Mouse (Mus musculus) kidney, adult 8-10 months (tissue): ENCODE results near the gene Txlnb.

Experiments used
- DNase-seq, 2 experiments: peaks; one replicate each; pipeline ENCODE4 v3.0.0; 2022

Gene Txlnb

DNA sequence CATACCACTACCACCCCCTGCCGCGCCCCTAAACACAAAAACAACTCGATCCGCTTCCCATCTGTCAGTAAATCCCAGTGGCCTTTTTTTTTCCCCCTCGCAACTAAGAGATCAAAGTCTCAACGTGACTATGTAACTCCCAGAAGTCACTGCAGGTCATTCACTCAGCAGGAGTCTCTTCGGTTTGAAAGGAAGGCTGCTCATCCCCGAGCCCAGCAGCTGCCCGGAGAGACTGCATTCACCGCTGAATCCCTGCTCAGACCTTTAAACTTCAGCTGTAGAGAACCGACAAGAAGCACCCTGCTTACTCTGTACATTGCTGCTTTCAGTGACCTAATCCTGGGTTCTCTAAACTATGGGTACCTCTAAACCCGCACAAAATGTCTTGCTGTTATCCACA lies 31.4 kb downstream of the Txlnb start:
- peak; percentile 9 to 27 for DNase-seq

DNA sequence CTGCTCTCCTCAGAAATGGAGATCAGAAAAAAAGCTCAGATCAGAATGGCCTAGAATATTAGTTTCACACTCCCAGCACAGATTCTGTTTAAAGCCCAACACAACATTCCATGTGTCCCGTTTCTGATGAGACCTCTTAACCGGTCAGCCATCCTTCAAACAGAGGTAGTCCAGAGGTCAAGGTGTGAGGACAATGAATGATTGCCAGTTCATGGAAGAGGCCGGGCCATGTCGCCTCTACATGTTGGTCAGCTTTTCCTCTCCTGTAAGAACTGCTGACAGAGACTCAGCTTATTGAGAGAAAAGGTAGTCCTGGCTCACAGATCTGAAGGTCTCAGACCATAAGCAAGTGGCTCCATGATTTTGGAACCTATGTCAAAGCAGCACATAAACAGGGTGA lies 33.2 kb downstream of the Txlnb start:
- DNase-seq: peak in 1 of 2 experiments; percentile 13

DNA sequence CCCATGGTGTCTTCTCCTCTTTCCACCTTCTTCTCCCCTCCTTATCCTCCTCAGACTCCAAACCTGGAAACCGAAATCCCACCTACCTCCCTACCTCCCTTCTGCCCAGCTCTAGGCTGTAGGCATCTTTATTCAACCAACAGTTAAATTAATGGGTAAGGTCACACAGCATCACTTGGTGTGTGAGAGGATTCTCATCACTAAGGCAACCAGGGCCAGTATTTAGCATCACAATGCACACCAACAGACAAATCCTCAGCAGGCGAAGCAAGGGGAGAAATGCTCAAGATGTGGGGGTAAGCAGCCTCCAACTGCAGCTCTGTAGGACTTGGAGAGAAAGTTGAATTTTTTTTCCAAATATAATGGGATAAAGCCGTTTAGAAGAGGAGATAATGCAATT lies 35.0 kb downstream of the Txlnb start:
- DNase-seq: no peak

DNA sequence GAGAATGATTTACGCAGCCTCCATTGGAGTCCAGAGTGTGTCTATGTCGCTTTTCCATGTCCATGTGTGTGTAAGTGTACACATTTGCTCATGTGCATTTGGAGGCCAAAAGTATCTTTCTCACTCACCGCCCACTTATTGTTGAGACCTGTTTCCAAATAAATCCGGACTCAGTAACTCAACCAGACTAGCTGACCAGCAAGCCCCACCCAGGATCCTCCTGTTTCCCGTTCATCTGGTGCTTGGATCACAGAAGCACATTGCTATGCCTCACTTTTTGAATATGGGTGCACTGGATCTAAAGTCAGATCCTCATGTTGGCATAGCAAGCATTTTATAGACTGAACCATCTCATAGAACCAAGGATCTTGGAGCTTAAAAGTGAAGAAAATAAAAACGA lies 39.0 kb downstream of the Txlnb start:
- peak in 1 of 2 experiments; percentile 8 for DNase-seq

DNA sequence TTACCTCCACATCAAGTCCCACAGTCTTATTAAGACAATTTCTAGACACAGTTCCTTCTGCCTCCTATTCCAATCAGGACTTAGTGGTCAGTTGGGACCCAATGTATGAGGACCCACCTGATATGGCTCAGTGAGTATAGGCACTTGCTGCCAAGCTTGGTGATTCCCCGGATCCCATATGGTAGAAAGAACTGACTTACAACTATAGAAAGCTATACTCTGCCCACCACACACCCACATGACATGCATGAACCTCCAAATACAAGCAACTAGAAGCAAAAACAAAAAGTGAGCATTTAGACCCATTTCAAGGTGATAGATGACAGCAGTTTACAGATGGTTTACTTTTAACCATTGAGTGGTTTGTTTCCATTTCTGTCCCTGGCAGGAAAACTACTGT lies 40.2 kb downstream of the Txlnb start:
- no peak for DNase-seq

DNA sequence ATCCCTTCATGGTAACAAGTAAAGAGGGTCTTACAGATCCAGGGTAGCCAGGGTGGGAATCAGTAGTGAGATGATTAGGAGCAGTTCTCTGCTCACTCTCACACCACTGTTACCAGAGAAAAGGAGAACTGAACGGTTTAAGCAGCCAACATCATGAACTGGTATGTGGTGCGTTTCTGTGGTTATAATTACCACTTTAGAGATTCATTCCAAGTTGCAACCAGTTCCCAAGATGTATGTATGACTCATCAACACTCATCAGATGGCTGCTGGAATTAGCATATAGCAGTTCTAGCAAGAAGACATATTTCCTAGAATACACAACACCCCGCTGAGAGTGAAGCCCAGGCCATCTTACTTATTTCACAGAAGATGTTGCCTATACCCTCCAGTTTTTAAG lies 46.0 kb downstream of the Txlnb start:
- DNase-seq: no peak

DNA sequence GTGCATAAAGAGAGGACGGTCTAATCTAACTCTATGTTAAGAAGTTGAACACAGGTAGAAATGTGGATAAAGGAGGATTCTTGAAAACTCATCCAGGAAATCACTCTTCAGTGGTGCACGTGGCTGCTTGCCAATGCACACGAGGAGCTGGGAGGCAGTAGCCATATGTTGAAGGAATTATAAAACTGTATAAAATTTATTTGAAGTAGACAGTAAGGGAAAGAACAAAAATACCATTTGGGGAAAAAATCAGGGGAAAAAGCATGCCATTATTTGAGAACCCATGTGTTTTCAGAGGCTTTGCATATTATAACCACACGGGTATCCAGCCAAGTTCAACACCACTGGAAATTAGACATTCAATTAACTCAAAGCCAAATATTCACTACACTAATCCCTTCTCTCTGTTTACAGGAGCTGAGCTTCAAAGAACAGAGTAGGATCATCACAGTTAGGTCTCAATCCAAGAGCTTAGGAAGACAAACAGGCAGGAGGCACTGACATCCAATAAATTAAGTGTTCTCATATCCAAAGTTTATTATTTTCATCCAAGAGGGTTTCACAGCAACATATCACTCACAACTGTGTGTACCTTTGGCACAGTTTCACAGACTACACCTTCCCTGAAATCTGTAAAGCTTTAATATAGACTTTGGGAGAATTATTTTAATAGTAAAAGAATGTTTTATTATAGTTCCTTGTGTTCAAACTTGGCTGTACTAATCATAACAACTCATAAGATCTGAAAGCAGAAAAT lies 48.9 kb downstream of the Txlnb start:
- no peak for DNase-seq

DNA sequence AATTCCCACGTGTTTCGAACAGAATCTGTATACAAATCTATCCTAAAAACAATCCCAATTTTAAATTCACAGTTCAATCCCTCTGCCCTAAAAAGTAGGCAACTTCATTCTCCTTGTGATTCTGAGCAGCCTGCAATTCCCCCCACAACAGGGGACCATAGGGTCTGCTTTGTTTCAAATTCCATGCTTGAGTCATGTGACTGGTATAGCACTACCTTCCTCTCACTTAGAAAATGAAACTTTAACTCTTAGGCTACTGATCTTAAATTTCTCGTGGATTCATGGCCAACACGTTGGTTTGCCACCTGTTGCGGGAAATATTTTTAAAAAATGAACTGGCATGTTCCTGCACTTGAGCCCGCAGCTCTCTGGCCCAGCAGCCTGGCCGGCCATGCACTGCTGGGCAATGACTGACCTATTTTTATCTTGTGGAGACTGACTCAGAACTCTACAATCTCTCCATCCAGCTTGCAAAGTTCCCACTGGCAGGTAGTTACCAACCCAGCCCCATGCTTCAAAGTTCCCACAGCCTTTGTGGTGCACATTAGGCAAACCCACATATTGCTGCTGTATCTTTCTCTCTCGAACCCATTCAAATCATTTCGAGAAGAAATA lies 61.7 kb downstream of the Txlnb start:
- no peak for DNase-seq

DNA sequence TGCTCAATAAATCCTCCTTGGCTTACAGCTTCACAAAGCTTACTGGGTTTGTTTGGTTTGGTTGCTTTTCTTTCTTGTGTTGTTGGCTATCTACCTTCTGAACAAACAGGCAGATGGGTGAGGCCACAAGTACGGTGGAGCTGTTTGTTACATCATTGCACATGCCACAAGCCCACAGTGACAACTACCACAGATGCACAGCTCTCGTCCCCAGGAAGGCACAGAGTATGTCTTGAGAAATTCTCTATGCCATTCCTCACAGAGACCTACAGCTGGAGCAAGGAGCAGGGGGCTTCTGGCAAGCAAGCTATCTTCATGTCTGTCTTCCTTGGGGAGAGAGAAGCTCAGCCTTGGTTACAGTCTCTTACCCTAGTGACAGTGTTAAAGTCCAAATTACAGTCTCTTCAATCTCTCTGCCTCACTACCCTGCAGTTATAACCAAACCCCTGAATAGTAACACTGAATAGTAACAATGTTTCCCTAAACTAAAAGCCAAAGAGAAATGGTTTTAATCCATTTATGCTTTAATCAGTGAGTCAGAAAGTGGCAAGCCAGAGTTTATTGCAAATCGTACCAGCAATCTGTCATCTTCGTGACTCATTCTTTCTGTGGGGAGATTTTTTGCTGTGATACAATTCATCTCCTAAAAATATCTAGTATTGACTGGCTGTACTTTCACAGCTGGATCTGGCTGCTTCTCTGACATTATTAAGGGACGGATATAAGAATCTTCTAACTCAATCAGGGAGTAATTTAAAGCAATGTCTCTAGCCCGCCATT lies 64.9 kb downstream of the Txlnb start:
- no peak for DNase-seq

DNA sequence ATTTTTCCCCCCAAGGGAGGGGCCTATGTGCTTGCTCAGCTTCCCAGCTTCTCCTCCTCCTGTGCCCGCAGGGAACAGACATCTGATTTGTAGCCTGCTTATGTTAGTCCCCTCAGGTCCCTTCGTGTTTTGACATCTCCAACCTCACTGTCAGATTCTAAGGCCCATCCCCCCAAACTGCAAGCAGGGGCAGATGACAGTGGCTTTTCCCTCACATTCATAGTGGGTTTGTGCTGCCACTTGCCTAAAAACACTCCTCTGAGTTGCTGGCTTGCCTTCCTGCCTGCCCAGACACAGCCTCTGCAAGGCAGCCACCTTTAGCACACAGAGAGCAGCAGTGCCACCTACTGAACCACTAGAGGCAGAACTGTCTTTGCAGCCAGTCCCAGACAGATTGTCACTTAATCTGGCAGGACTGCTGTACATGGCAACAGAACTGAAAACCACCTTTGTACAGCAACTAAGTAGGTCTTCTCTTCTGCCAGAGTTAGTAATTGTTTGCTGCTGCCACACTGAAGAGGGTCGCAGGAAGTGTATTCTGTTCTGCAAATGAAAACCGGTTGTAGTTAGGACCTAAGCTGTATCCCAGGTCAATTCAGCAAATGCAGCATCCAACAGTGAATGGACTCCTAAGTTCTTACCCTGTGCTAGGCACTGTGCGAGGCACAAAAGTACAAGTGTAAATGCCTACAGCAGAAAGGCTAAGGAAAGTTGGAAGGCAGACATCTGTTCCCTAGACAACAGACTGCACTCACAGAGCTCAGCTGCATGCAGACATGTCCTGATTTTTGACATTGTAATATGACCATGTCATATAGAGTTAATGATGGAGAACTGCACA lies 74.0 kb downstream of the Txlnb start:
- DNase-seq: peak; percentile 38 to 69

DNA sequence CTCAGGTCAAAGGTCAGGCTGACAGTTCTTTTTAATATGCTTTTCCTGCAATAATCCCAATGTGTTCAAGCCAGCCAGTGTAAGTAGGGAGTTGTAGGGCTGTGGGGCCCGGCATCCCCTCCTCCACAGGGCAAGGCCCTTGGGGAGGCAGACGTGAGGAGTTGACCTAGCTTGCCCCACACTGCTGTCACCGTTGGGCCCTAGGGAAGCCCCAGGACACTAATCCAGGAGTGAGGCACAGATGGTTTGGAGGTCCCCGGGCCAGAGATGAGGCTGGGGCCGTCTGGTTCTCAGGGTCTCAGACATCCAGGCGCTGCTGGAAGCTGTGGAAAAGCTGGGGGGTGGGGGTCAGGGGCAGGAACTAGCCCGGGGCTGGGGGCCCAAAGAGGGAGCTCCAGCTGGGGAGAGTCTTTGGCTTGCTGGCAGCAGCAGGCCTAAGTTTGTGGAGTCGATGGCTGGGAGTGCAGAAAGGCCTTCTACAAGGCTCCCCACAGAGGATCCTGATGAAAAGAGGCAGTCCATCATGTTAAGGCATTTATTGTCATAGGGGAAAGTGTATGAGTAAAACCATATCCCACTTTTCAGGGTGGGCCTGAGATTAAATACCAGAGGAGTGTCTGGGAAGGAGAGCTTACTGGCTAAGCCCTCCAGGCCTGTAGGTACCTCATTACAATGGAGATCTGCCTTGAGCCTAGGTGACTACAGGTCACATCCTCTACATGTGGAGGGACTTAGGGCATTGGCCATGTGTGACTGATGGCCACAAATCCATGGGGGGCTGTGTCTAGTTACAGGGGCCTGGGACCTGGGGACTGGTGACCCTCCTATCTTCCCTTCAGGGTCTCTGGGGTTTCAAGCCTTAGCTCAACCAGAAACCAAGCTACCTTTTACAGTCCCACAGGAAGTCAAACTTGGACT lies 82.2 kb downstream of the Txlnb start:
- no peak for DNase-seq

DNA sequence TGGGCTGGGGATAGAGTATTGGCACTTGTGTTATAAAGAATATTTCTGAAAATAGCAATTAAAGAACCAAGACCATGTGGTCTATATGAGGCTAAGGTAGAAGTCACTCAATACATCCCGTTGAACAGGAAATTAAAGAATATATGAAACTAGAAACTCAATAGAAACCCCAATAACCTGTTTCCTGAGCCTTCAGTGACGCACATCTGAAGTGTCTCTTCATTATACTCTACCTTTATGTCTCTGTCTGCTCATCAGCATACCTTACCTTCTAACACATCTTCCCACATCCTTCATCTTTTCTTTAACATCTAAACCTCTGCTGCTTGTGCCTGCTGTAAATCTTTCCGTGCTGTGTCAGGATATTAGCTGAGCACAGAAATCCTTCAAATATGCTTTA lies 84.0 kb downstream of the Txlnb start:
- DNase-seq: no peak

DNA sequence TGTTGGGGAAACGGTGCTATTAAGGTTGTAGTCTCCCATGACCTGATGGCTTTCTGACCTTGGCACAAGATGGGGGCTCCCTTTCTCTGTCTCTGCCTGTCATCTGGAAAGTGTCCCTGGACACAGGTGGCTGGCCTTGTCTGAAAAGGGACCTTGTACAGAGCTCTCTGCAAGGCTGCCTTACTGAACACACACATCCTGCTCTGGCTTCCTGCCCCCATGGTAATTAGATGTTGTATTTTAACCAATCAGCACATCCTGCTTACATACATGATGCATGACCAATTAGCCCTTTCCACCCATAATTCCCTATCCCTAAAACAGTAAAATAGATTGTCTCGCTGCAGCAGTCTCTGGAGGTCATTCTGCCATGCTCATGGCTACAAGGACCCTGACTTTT lies 84.7 kb downstream of the Txlnb start:
- DNase-seq: peak in 1 of 2 experiments; percentile 8
